Mouse (Mus musculus): ENCODE measurements at regions not wholly inside any gene's neighbourhood (a gene's known extent, or its start where the extent isn't known, plus 50 kb on each side); places are given as distances from the start of the nearest gene placed in this dataset.

DNA sequence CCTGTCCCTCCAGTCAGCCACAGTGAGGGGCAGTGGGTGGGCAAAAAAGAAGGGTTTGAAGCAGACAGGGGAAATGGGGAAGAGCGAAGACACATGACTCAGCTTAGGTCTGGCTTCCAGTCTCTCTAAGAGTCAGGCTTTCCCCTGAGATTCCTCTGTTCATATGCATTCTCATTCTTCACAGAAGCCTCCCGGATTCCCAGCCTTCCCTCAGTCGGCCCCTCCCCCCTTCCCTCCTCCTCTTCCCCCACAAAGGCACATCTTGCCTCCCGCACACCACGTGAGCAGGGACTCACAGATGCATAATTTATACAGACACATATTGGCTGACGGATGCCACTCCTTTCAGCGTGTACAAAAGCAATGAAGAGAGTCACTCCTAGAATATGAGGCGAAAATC lies 259.8 kb downstream of the Sox11 start:
- Histone ChIP-seq H3K36me3 (ENCODE audit: control insufficient read depth, insufficient read depth, low read length) (no peaks in the 10 kb centered on the region), H3K4me3 (ENCODE audit: low read length) (peak overlapping the region; percentile 31), H3K9me3 (ENCODE audit: control insufficient read depth, low read length) (no peaks in the 10 kb centered on the region), H3K27me3 (replicated peaks; ENCODE audit: control insufficient read depth, insufficient read depth, low read length) (no peaks in the 10 kb centered on the region), H3K9ac (ENCODE audit: low read depth, low read length) (peak overlapping the region; percentile 56), H3K27ac (ENCODE audit: low read depth, low read length) (peak overlapping the region; percentile 76), H3K4me1 (ENCODE audit: control insufficient read depth, insufficient read depth, low read depth, low read length) (peaks cover 14% of the 10 kb centered on the region), H3K4me2 (ENCODE audit: low read length) (peak overlapping the region; percentile 58)
- ATAC-seq: peak; percentile 95
- WGBS: under 1% methylated on average over 8 of the region's 8 CpGs

- Histone ChIP-seq H3K9me3 (ENCODE audit: control insufficient read depth, low read length) (no peaks in the 10 kb centered on the region), H3K27me3 (replicated peaks; ENCODE audit: control insufficient read depth, insufficient read depth, low read length) (no peaks in the 10 kb centered on the region), H3K4me2 (ENCODE audit: low read length) (no peak overlapping the region), H3K4me3 (ENCODE audit: low read length) (no peak overlapping the region), H3K36me3 (ENCODE audit: control insufficient read depth, insufficient read depth, low read length) (no peaks in the 10 kb centered on the region), H3K4me1 (ENCODE audit: control insufficient read depth, insufficient read depth, low read depth, low read length) (no peaks in the 10 kb centered on the region), H3K9ac (ENCODE audit: low read depth, low read length) (no peak overlapping the region), H3K27ac (ENCODE audit: low read depth, low read length) (no peak overlapping the region)
- WGBS: 53% methylated on average over 6 of the region's 6 CpGs
- no peak for ATAC-seq
Measured at GRCm38 (mm10) chr12:27076107-27076738, 266.2 kb downstream of the Sox11 start.

- no peaks in the 10 kb centered on the region for H3K9me3 ChIP-seq (ENCODE audit: control insufficient read depth, low read length)
- H3K4me3 ChIP-seq (ENCODE audit: low read length): no peak overlapping the region
- H3K9ac ChIP-seq (ENCODE audit: low read depth, low read length): peak overlapping the region; percentile 45
- H3K4me1 ChIP-seq (ENCODE audit: control insufficient read depth, insufficient read depth, low read depth, low read length): peaks cover 51% of the 10 kb centered on the region
- peak overlapping the region; percentile 16 for H3K4me2 ChIP-seq (ENCODE audit: low read length)
- WGBS: 15% methylated on average over 9 of the region's 9 CpGs
- no peaks in the 10 kb centered on the region for H3K36me3 ChIP-seq (ENCODE audit: control insufficient read depth, insufficient read depth, low read length)
- H3K27me3 ChIP-seq (replicated peaks; ENCODE audit: control insufficient read depth, insufficient read depth, low read length): no peaks in the 10 kb centered on the region
- ATAC-seq: peak; percentile 81
- peak overlapping the region; percentile 82 for H3K27ac ChIP-seq (ENCODE audit: low read depth, low read length)
Measured at GRCm38 (mm10) chr12:27065011-27065517, 277.3 kb downstream of the Sox11 start.

GRCm38 (mm10) chr12:27063518-27063917 lies 278.9 kb downstream of the Sox11 start:
- Histone ChIP-seq H3K9me3 (ENCODE audit: control insufficient read depth, low read length) (no peaks in the 10 kb centered on the region), H3K9ac (ENCODE audit: low read depth, low read length) (peak overlapping the region; percentile 15; the same call in 1 of the 2 replicates), H3K27me3 (replicated peaks; ENCODE audit: control insufficient read depth, insufficient read depth, low read length) (no peaks in the 10 kb centered on the region), H3K4me3 (ENCODE audit: low read length) (no peak overlapping the region), H3K4me1 (ENCODE audit: control insufficient read depth, insufficient read depth, low read depth, low read length) (peaks cover 52% of the 10 kb centered on the region), H3K4me2 (ENCODE audit: low read length) (no peak overlapping the region), H3K36me3 (ENCODE audit: control insufficient read depth, insufficient read depth, low read length) (no peaks in the 10 kb centered on the region), H3K27ac (ENCODE audit: low read depth, low read length) (peak overlapping the region; percentile 52)
- 47% methylated on average over 4 of the region's 4 CpGs for WGBS
- no peak for ATAC-seq

DNA sequence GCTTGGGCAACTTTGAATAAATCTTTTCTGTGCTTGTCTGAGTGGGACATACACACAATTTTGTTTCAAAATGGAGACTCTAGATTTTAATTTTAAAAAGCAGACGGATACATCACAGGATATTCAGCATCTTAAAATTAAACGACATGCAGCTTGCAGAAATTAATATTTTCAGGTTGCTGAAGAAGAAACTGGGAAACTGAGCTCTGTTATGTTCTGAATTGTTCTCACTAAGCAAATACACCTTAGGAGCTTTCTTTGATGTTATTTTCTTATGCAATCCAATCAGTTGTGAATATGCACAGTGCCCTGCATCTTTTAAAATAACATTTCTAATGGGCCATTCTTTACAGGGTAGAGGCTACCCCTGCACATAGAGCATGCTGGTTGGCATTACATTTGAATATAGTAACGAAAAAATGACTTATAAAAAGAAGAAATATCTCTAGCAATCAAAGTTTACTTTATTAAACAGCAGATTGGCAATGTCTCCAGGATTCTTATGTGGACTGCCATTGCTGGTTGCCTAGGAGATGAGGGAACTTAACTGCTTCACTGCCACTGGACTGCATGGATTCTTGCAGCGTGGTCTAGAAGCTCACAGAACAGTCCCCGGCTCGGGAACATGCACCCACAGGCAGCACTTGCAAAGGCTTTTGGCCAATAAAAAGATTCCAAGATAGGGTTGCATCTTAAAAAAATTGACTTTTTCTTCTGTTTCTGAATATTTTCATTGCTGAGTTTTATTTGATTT lies 279.7 kb downstream of the Sox11 start:
- no peaks in the 10 kb centered on the region for H3K36me3 ChIP-seq (ENCODE audit: control insufficient read depth, insufficient read depth, low read length)
- WGBS: 18% methylated on average over 6 of the region's 6 CpGs
- no peak overlapping the region for H3K4me3 ChIP-seq (ENCODE audit: low read length)
- H3K27ac ChIP-seq (ENCODE audit: low read depth, low read length): peak overlapping the region; percentile 96
- H3K4me2 ChIP-seq (ENCODE audit: low read length): peak overlapping the region; percentile 61
- H3K9ac ChIP-seq (ENCODE audit: low read depth, low read length): peak overlapping the region; percentile 66; the same call in 1 of the 2 replicates
- no peaks in the 10 kb centered on the region for H3K9me3 ChIP-seq (ENCODE audit: control insufficient read depth, low read length)
- no peak for ATAC-seq
- no peaks in the 10 kb centered on the region for H3K27me3 ChIP-seq (replicated peaks; ENCODE audit: control insufficient read depth, insufficient read depth, low read length)
- peaks cover 52% of the 10 kb centered on the region for H3K4me1 ChIP-seq (ENCODE audit: control insufficient read depth, insufficient read depth, low read depth, low read length)

- H3K27ac ChIP-seq (ENCODE audit: low read depth, low read length): peak overlapping the region; percentile 96
- H3K9ac ChIP-seq (ENCODE audit: low read depth, low read length): peak overlapping the region; percentile 66
- under 1% methylated on average over 10 of the region's 10 CpGs for WGBS
- H3K36me3 ChIP-seq (ENCODE audit: control insufficient read depth, insufficient read depth, low read length): no peaks in the 10 kb centered on the region
- H3K27me3 ChIP-seq (replicated peaks; ENCODE audit: control insufficient read depth, insufficient read depth, low read length): no peaks in the 10 kb centered on the region
- H3K4me2 ChIP-seq (ENCODE audit: low read length): peak overlapping the region; percentile 61
- no peaks in the 10 kb centered on the region for H3K9me3 ChIP-seq (ENCODE audit: control insufficient read depth, low read length)
- peak; percentile 80 for ATAC-seq
- peak overlapping the region; percentile 28 for H3K4me3 ChIP-seq (ENCODE audit: low read length)
- H3K4me1 ChIP-seq (ENCODE audit: control insufficient read depth, insufficient read depth, low read depth, low read length): peaks cover 52% of the 10 kb centered on the region
Measured at GRCm38 (mm10) chr12:27062061-27062461, 280.3 kb downstream of the Sox11 start.

DNA sequence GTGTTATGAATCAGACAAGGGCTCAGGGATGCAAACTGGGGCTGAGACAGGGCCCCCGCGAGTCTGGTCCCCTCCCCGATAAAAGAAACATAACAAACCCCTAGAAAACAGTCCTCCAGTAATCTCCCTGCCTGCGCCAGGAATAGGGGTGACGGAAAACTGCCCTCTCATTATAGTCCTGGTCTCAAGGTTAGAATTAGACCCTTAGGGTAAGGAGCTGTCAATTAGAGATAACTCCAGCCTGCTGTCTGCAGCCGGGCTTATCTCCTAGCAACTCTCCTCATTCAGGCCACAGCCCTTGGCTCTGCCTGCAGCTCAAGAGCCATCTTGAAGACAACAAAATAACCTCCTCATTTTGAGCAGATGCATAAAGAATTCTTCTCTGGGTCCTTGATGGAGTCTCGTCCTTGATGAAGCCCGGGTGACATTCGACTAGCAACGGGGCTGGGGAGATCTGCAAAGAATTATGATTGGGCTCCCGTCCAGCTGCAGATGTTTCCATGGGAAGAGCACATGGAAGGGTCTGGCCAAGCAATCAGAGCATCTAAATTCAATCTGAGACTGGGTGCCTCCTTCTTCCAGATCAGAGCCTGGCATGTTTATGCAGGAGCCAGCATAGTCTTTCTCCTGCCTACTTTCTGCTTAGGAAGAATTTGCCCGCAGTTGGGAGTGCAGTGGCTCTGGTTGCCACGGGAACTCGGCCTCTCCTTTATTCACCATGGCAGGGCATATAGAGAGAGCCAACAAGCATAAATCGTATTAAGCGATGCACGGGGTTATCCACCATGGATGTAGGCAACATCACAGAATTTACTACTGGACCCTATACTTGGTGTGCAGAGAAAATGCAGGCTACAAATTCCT lies 281.2 kb downstream of the Sox11 start:
- Histone ChIP-seq H3K4me2 (ENCODE audit: low read length) (peak overlapping the region; percentile 61), H3K9me3 (ENCODE audit: control insufficient read depth, low read length) (no peaks in the 10 kb centered on the region), H3K27me3 (replicated peaks; ENCODE audit: control insufficient read depth, insufficient read depth, low read length) (no peaks in the 10 kb centered on the region), H3K9ac (ENCODE audit: low read depth, low read length) (peak overlapping the region; percentile 55), H3K36me3 (ENCODE audit: control insufficient read depth, insufficient read depth, low read length) (no peaks in the 10 kb centered on the region), H3K4me1 (ENCODE audit: control insufficient read depth, insufficient read depth, low read depth, low read length) (peaks cover 52% of the 10 kb centered on the region), H3K4me3 (ENCODE audit: low read length) (no peak overlapping the region; the same call in 1 of the 2 replicates), H3K27ac (ENCODE audit: low read depth, low read length) (peak overlapping the region; percentile 96)
- 5% methylated on average over 17 of the region's 17 CpGs for WGBS
- peak; percentile 52 for ATAC-seq

DNA sequence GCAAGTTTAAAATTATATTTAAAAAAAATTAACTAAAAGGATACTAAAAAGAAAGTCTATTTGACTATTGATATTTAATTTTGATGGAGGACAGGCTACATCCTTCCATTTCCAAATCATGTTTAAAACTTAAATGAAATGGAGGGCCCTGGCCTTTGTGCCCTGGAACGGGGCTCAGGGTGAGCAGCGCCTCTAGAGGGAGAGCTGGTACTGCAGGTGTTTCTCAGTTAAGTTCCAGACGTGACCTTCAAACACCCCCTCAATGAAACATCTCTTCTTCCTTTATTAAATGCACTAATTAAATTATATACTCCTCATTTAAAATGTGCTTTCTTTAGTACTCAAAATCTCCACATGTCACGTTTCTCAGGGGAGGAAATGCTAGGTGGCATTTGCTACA lies 282.5 kb downstream of the Sox11 start:
- H3K4me3 ChIP-seq (ENCODE audit: low read length): no peak overlapping the region
- peak overlapping the region; percentile 96 for H3K27ac ChIP-seq (ENCODE audit: low read depth, low read length)
- no peak for ATAC-seq
- WGBS: 25% methylated on average over 4 of the region's 4 CpGs
- H3K27me3 ChIP-seq (replicated peaks; ENCODE audit: control insufficient read depth, insufficient read depth, low read length): no peaks in the 10 kb centered on the region
- no peaks in the 10 kb centered on the region for H3K36me3 ChIP-seq (ENCODE audit: control insufficient read depth, insufficient read depth, low read length)
- H3K9me3 ChIP-seq (ENCODE audit: control insufficient read depth, low read length): no peaks in the 10 kb centered on the region
- H3K4me1 ChIP-seq (ENCODE audit: control insufficient read depth, insufficient read depth, low read depth, low read length): peaks cover 43% of the 10 kb centered on the region
- H3K4me2 ChIP-seq (ENCODE audit: low read length): no peak overlapping the region
- no peak overlapping the region for H3K9ac ChIP-seq (ENCODE audit: low read depth, low read length)

Data from hindbrain, embryonic 16.5 days (tissue).